Mouse (Mus musculus) cortical plate, adult 2 months (tissue): ENCODE measurements around the gene Tssc4.

Experiments
- CTCF ChIP-seq: fragments of 200-500 bp; IDR thresholded peaks from 2 replicates; pipeline ENCODE4 v1.5.1; 2011; ENCODE audit warnings: mild to moderate bottlenecking, control low read depth, low read length; ENCODE audit not compliant: insufficient read depth; ENCODE audit errors: extremely low read depth
- POLR2A ChIP-seq: fragments of 200-500 bp; IDR thresholded peaks from 2 replicates; pipeline ENCODE4 v1.6.1; 2011; ENCODE audit warnings: mild to moderate bottlenecking, low read length, control low read depth; ENCODE audit not compliant: insufficient read depth; ENCODE audit errors: extremely low read depth

DNA sequence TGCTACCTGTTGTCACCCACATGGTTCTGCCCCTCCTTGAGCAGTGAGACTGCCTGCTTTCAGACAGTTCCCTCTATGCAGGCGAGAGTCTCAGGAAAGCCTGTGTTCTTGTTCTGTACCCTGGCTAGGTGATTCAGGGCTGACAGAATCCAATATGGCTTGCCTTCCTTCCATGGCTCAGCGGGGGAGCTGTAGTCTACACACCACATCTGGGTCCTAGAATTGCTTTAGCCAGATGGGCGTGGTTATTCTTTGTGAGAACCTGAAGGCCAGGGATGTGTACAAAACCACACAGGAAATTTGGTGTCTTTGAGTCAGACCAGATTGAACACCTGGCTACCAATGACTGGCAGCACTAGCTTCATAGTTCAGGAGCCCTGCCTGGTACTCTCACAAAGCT is 50.8 kb downstream of the Tssc4 start:
- TF ChIP-seq POLR2A (no peak), CTCF (no peak)
